Mouse (Mus musculus): Measurements from ENCODE around the gene Akr1c6.

DNA sequence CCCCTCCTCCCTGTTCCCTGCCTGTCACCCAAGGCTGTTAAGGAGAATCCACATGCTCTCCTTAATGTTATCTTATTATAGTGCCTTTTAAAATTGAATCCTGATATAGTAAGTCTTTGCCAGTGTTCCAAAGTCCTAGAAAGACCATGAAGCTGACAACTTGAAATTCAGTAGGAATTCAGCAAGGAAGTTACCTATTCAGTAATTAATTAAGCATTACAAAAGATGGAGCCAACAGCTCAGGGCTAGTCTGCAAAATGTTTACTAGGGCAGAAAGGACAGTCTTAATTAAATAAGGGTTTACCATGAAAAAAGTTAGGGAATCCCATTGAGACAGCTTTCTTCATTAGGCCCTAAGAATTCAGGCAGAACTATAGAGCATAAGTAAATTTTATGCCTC is 31.9 kb upstream of the Akr1c6 start:
- TF ChIP-seq CTCF (conservative IDR thresholded peaks at IDR 0.05 in 1 of 2, IDR thresholded peaks at IDR 0.05 in 1 of 2; ENCODE audit: low read depth in 2 of 2, low read length in 2 of 2), result no peak
- no peak for TF ChIP-seq UBTF (IDR thresholded peaks at IDR 0.05; ENCODE audit: low read depth, low read length)
- no peak for TF ChIP-seq MYC (IDR thresholded peaks at IDR 0.05; ENCODE audit: low read depth, low read length)
- TF ChIP-seq NRF1 (IDR thresholded peaks at IDR 0.05; ENCODE audit: low read depth, low read length), result no peak
- TF ChIP-seq JUN (IDR thresholded peaks at IDR 0.05; ENCODE audit: insufficient read depth, low read depth, low read length), result no peak

Measured in CH12.LX (cell line).